Comparison of ENCODE assay signal across 22 mouse cellular contexts in the genomic region with DNA sequence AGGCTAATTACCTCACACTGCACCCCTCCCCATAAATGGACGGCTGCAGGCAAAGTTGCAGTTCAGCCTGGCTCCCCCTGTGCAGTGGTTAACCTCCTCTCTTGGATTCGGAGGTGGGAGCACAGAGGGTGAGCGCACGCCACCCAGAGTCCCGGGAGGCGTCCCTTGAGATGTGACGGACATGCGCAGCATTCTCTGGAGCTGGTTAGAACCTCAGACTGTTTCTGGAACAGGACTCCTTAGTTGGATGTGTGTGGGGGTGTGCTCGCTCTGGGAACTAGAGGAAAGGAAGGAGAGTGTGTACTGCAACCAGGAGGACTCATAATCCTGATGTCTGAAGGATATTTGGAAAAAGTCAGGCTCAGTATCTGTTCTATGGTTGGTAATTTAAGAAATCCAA.
"Had no signal": no experiment of that assay in that cellular context is flagged by ENCODE, and none has a peak within 500 bp of the region (broad histone marks: within the 10 kb centered on the region; RNA-seq: fewer than 3 reads in every experiment).

No protein-coding gene starts in this region.

- H3K4me2 ChIP-seq: limb, embryonic 15.5 days; liver, embryonic 12.5 days; liver, embryonic 15.5 days; lung, embryonic 15.5 days; neural tube, embryonic 13.5 days had no signal

- ATAC-seq: intestine, postnatal 0 days; liver, embryonic 12.5 days had no signal

- H3K9me3 ChIP-seq: limb, embryonic 15.5 days; liver, embryonic 12.5 days; liver, embryonic 15.5 days; lung, embryonic 15.5 days; megakaryocyte, embryonic 14.5 days; midbrain, embryonic 10.5 days; neural tube, embryonic 13.5 days had no signal

- H3K4me3 ChIP-seq: layer of hippocampus, adult 2 months; limb, embryonic 15.5 days; liver, embryonic 12.5 days; liver, embryonic 15.5 days; lung, embryonic 15.5 days; megakaryocyte, embryonic 14.5 days; midbrain, embryonic 10.5 days; neural tube, embryonic 13.5 days had no signal

- H3K27ac ChIP-seq: kidney, postnatal 0 days; layer of hippocampus, adult 2 months; limb, embryonic 15.5 days; liver, embryonic 12.5 days; liver, embryonic 15.5 days; lung, embryonic 15.5 days; midbrain, embryonic 10.5 days; neural tube, embryonic 13.5 days; stomach, postnatal 0 days had no signal

- H3K27me3 ChIP-seq: limb, embryonic 15.5 days; liver, embryonic 12.5 days; liver, embryonic 15.5 days; lung, embryonic 15.5 days; megakaryocyte, embryonic 14.5 days; neural tube, embryonic 13.5 days had no signal

- DNase-seq: kidney, adult 2 months; kidney, postnatal 25 days; layer of hippocampus, postnatal 36 days; lung, adult 18-20 months; lung, postnatal 10 days; lung, postnatal 36 days; midbrain, embryonic 14.5 days; retina, postnatal 1 day; right cerebral cortex, postnatal 14 days; right cerebral cortex, postnatal 4 days; thymus, postnatal 25 days had no signal

- H3K36me3 ChIP-seq: liver, embryonic 12.5 days; liver, embryonic 15.5 days; lung, embryonic 15.5 days had no signal

- H3K9ac ChIP-seq: limb, embryonic 15.5 days; liver, embryonic 12.5 days; liver, embryonic 15.5 days; lung, embryonic 15.5 days; neural tube, embryonic 13.5 days had no signal

- H3K4me1 ChIP-seq: liver, embryonic 12.5 days; liver, embryonic 15.5 days; lung, embryonic 15.5 days; megakaryocyte, embryonic 14.5 days had no signal
